Mouse (Mus musculus) naive thymus-derived CD4-positive, alpha-beta T cell, adult 2 months (primary cell): ENCODE results near the gene Sdccag8.
"Not testable (repeated sequence)": the region's sequence is repeated elsewhere in the genome, so short reads cannot be mapped to it uniquely, and the experiment has no call there.

Source experiments
- DNase-seq: peaks from one replicate; pipeline ENCODE4 v3.0.0-alpha.2; 2011; ENCODE audit warnings: low read depth

Sdccag8 gene

GRCm38 (mm10) chr1:176827945-176828485 lies 13.6 kb downstream of the Sdccag8 start:
- DNase-seq: no peak

- no peak for DNase-seq
These were observed 14.2 kb downstream of the Sdccag8 start for GRCm38 (mm10) chr1:176828666-176829065.

GRCm38 (mm10) chr1:176832071-176832470 lies 17.6 kb downstream of the Sdccag8 start:
- DNase-seq: no peak

GRCm38 (mm10) chr1:176832607-176833006 lies 18.1 kb downstream of the Sdccag8 start:
- no peak for DNase-seq

- no peak for DNase-seq
These were observed 18.8 kb downstream of the Sdccag8 start for GRCm38 (mm10) chr1:176833257-176833656.

- DNase-seq: no peak
These were observed 19.5 kb downstream of the Sdccag8 start for GRCm38 (mm10) chr1:176833948-176834347.

- DNase-seq: no peak
These were observed 20.4 kb downstream of the Sdccag8 start for GRCm38 (mm10) chr1:176834880-176835279.

GRCm38 (mm10) chr1:176835501-176836294 lies 21.2 kb downstream of the Sdccag8 start:
- peak; percentile 13 for DNase-seq

- not testable (repeated sequence) for DNase-seq
These were observed 22.1 kb downstream of the Sdccag8 start for GRCm38 (mm10) chr1:176836562-176836961.

GRCm38 (mm10) chr1:176845082-176845977 lies 30.9 kb downstream of the Sdccag8 start:
- DNase-seq: no peak

GRCm38 (mm10) chr1:176847118-176847859 lies 32.8 kb downstream of the Sdccag8 start:
- DNase-seq: no peak

GRCm38 (mm10) chr1:176848613-176849290 lies 34.3 kb downstream of the Sdccag8 start:
- DNase-seq: no peak

GRCm38 (mm10) chr1:176849377-176849776 lies 34.9 kb downstream of the Sdccag8 start:
- no peak for DNase-seq

GRCm38 (mm10) chr1:176851401-176851800 lies 36.9 kb downstream of the Sdccag8 start:
- no peak for DNase-seq

- no peak for DNase-seq
These were observed 38.5 kb downstream of the Sdccag8 start for GRCm38 (mm10) chr1:176852813-176853590.

GRCm38 (mm10) chr1:176861981-176862644 lies 47.7 kb downstream of the Sdccag8 start:
- peak; percentile 84 for DNase-seq

- DNase-seq: no peak
These were observed 56.0 kb downstream of the Sdccag8 start for GRCm38 (mm10) chr1:176870501-176870900.

- DNase-seq: no peak
These were observed 57.5 kb downstream of the Sdccag8 start for GRCm38 (mm10) chr1:176871975-176872374.

GRCm38 (mm10) chr1:176873463-176873862 lies 59.0 kb downstream of the Sdccag8 start:
- no peak for DNase-seq

GRCm38 (mm10) chr1:176874155-176874554 lies 59.7 kb downstream of the Sdccag8 start:
- no peak for DNase-seq
